Mouse (Mus musculus) testis, adult 2 months (tissue): ENCODE data around the gene Atp1b1. TPM values are rescaled to one million over a fixed set of nuclear protein-coding genes. Genes with fewer than 3 reads are reported as not detected.
A peak's percentile ranks its signal among the peaks of the same experiment; 100 is the strongest.

ENCODE experiments used
- H3K27ac ChIP-seq: fragments of 200-500 bp; 2 replicates; pipeline ENCODE4 v1.5.1; 2012; ENCODE audit warnings: low read depth, low read length; ENCODE audit not compliant: control insufficient read depth, insufficient read depth
- H3K27me3 ChIP-seq: fragments of 200-500 bp; 2 replicates; pipeline ENCODE4 v1.6.1; 2012; ENCODE audit warnings: mild to moderate bottlenecking, low read length, moderate library complexity; ENCODE audit not compliant: control insufficient read depth, insufficient read depth
- H3K36me3 ChIP-seq: fragments of 200-500 bp; 2 replicates; pipeline ENCODE4 v1.6.1; 2012; ENCODE audit warnings: mild to moderate bottlenecking, low read length; ENCODE audit not compliant: control insufficient read depth, insufficient read depth
- H3K4me1 ChIP-seq: fragments of 200-500 bp; 2 replicates; pipeline ENCODE4 v1.6.1; 2012; ENCODE audit warnings: low read length; ENCODE audit not compliant: control insufficient read depth, insufficient read depth
- H3K4me3 ChIP-seq: fragments of 200-500 bp; 2 replicates; pipeline ENCODE4 v1.5.1; 2012; ENCODE audit warnings: low read depth, mild to moderate bottlenecking, low read length, moderate library complexity, mixed read lengths; ENCODE audit not compliant: control insufficient read depth
- CTCF ChIP-seq: fragments of 200-500 bp; IDR thresholded peaks from 2 replicates; pipeline ENCODE4 v1.5.1; 2012; ENCODE audit warnings: low read depth, mild to moderate bottlenecking, inconsistent platforms, low read length, moderate library complexity; ENCODE audit not compliant: control insufficient read depth, insufficient read depth, insufficient replicate concordance
- POLR2A ChIP-seq: fragments of 200-500 bp; IDR thresholded peaks from 2 replicates; pipeline ENCODE4 v1.6.1; 2012; ENCODE audit warnings: low read depth, mild to moderate bottlenecking, inconsistent platforms, low read length, moderate library complexity; ENCODE audit not compliant: control insufficient read depth
- polyA plus RNA-seq: library from polyadenylated mRNA; depleted of rRNA; stranded (reverse); fragments of >200 nt; gene quantifications from 2 replicates; pipeline ENCODE4 v1.2.3, GENCODE M21; 2012; rRNA removed

The Atp1b1 gene
- polyA plus RNA-seq, result 11.9 and 15.8 TPM in 2 replicates

DNA sequence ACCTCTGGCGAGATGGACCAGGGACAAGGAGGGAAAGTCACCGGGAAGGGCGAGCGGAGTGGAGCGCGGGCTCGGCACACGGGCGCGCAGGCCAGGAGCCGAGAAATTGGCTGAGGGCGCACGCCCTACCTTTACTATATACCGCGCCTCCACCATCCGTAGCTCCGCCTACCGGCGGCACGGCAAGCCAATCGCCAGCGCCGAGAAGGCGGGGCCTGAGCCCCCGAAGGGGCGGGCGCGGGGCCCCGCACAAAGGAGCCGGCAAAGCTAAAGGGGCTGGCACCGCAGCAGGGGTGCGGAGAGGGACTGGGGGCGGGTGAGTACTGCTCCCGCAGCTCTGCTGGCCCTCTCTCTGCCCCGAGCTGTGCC, at the start of gene Atp1b1:
Gene Atp1b1, minus strand, starts transcription at position 111 of the 369 bp plus-strand sequence.
- Histone ChIP-seq H3K27me3 (no peaks in the 10 kb centered on the region), H3K4me3 (peak within 1 kb of the TSS; percentile 84), H3K4me1 (peaks cover 15% of the 10 kb centered on the region), H3K36me3 (no peaks in the 10 kb centered on the region), H3K27ac (peak within 1 kb of the TSS; percentile 63)
- TF ChIP-seq CTCF (no peak), POLR2A (peak; percentile 61)

GRCm38 (mm10) chr1:164505096-164505495, 46.9 kb upstream of the Atp1b1 start:
- H3K36me3 ChIP-seq, result no peaks in the 10 kb centered on the region
- no peaks in the 10 kb centered on the region for H3K27me3 ChIP-seq
- no peak for TF ChIP-seq CTCF
- no peak for TF ChIP-seq POLR2A
- H3K27ac ChIP-seq, result no peak overlapping the region
- H3K4me1 ChIP-seq, result no peaks in the 10 kb centered on the region
- H3K4me3 ChIP-seq, result no peak overlapping the region

GRCm38 (mm10) chr1:164503140-164503730, 45.1 kb upstream of the Atp1b1 start:
- no peak for TF ChIP-seq CTCF
- no peak for TF ChIP-seq POLR2A
- Histone ChIP-seq H3K36me3 (no peaks in the 10 kb centered on the region), H3K4me1 (no peaks in the 10 kb centered on the region), H3K4me3 (no peak overlapping the region), H3K27me3 (no peaks in the 10 kb centered on the region), H3K27ac (no peak overlapping the region)

GRCm38 (mm10) chr1:164502231-164502630, 44.1 kb upstream of the Atp1b1 start:
- Histone ChIP-seq H3K27me3 (no peaks in the 10 kb centered on the region), H3K27ac (no peak overlapping the region), H3K4me1 (no peaks in the 10 kb centered on the region), H3K36me3 (no peaks in the 10 kb centered on the region), H3K4me3 (no peak overlapping the region)
- no peak for TF ChIP-seq CTCF
- no peak for TF ChIP-seq POLR2A

- no peak overlapping the region for H3K27ac ChIP-seq
- H3K4me1 ChIP-seq, result no peaks in the 10 kb centered on the region
- TF ChIP-seq POLR2A, result no peak
- no peak for TF ChIP-seq CTCF
- no peaks in the 10 kb centered on the region for H3K27me3 ChIP-seq
- H3K4me3 ChIP-seq, result no peak overlapping the region
- H3K36me3 ChIP-seq, result no peaks in the 10 kb centered on the region
These were observed 36.8 kb upstream of the Atp1b1 start for GRCm38 (mm10) chr1:164494741-164495512.

DNA sequence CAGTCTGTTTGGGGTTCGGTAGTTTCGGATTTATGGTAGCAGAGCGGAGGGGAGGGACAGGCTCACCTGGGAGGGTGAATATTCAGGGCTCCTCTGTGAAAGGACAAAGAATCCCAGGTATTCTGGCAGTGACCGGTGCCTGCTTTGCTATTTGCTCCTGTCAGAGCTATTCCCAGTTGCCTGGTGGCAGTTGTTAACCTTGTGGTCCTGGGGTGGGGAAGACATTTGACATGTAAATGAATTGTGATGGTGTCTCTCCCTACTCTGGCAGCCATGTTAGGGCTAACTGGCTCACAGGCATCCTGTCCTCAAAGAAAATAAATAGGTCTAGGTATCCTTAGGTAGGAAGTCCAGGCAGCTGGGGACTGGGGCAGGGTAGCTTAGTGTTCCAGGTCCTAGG, 36.1 kb upstream of the Atp1b1 start:
- H3K27me3 ChIP-seq, result no peaks in the 10 kb centered on the region
- H3K27ac ChIP-seq, result no peak overlapping the region
- no peak overlapping the region for H3K4me3 ChIP-seq
- H3K36me3 ChIP-seq, result no peaks in the 10 kb centered on the region
- no peaks in the 10 kb centered on the region for H3K4me1 ChIP-seq
- TF ChIP-seq CTCF (no peak), POLR2A (no peak)

DNA sequence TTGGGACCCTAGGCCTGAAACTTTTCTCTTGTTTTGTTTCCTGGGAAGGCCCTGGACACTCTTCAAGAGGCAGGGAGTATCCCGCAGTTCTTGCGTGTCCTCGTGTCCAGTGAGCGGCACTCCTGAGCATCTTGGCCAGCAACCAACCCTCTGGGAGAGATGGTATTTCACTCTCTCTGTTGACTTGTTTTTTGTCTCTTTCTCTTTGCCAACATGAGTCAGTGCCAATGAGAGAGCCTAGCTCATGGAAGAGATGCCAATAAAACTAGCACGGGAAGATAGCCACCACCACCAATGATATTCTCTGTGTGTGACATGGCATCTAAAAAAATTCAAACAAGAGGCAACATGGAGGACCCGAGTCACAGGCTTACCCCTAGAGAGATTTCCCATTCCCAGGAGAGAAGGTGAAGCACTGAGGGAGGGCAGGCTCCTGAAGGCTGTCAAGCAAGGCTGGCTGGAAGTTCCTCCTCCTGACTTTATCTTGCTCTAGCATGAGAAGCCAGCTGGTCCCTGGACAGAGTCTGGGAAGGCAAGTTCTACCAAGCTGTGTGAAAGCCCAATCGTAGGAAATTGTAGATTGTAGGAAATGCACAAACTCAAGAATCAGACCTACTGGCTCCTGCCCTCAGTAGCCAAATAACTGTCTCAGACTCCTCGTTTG, 35.0 kb upstream of the Atp1b1 start:
- Histone ChIP-seq H3K27ac (no peak overlapping the region), H3K36me3 (no peaks in the 10 kb centered on the region), H3K4me3 (no peak overlapping the region), H3K27me3 (no peaks in the 10 kb centered on the region), H3K4me1 (no peaks in the 10 kb centered on the region)
- TF ChIP-seq CTCF (no peak), POLR2A (no peak)
